Mouse (Mus musculus) cerebellum, adult 2 months (tissue): ENCODE results near the gene Tube1.

Source experiments
- CTCF ChIP-seq: fragments of 200-500 bp; IDR thresholded peaks from 2 replicates; pipeline ENCODE4 v1.5.1; 2011; ENCODE audit warnings: low read depth, mild to moderate bottlenecking, control low read depth, low read length, moderate library complexity, borderline replicate concordance; ENCODE audit not compliant: insufficient read depth
- POLR2A ChIP-seq: fragments of 200-500 bp; IDR thresholded peaks from 2 replicates; pipeline ENCODE4 v1.6.1; 2011; ENCODE audit warnings: low read length, control low read depth, borderline replicate concordance; ENCODE audit not compliant: insufficient read depth

GRCm38 (mm10) chr10:39106935-39107334 lies 26.8 kb upstream of the Tube1 start:
- TF ChIP-seq CTCF (no peak), POLR2A (no peak)
